Mouse (Mus musculus) kidney, adult 18-20 months (tissue): ENCODE data around the gene Obox6.

Experiments
- DNase-seq: peaks from one replicate; pipeline ENCODE4 v3.0.0; 2021

Gene Obox6

GRCm38 (mm10) chr7:15839578-15839977, at the start of gene Obox6:
TSS of gene Obox6 (minus strand) at chr7:15839678.
- DNase-seq: no peak

GRCm38 (mm10) chr7:15884127-15884526, 44.6 kb upstream of the Obox6 start:
- DNase-seq: no peak

GRCm38 (mm10) chr7:15882317-15882716, 42.8 kb upstream of the Obox6 start, which contains the start of gene Crxos:
TSS of gene Crxos (plus strand) at chr7:15882617.
- DNase-seq: no peak

GRCm38 (mm10) chr7:15881831-15882230, 42.4 kb upstream of the Obox6 start:
- DNase-seq: no peak

- no peak for DNase-seq
These were observed 41.9 kb upstream of the Obox6 start for GRCm38 (mm10) chr7:15881388-15881787.

GRCm38 (mm10) chr7:15879756-15880155, 40.3 kb upstream of the Obox6 start, which contains the start of gene Crx:
TSS of gene Crx (minus strand) at chr7:15879968.
- DNase-seq: no peak

- DNase-seq: no peak
These were observed 24.6 kb upstream of the Obox6 start for GRCm38 (mm10) chr7:15864104-15864503.

GRCm38 (mm10) chr7:15859657-15860056, 20.2 kb upstream of the Obox6 start:
- DNase-seq: no peak
